Mouse (Mus musculus): ENCODE results near the gene Rab34. TPM values are rescaled to one million over a fixed set of nuclear protein-coding genes. Genes with fewer than 3 reads are reported as not detected.
"Not testable (repeated sequence)": the region's sequence is repeated elsewhere in the genome, so short reads cannot be mapped to it uniquely, and the experiment has no call there.

Rab34 gene
- polyA plus RNA-seq, 1 experiment from 2014 or later: 53.3 TPM

DNA sequence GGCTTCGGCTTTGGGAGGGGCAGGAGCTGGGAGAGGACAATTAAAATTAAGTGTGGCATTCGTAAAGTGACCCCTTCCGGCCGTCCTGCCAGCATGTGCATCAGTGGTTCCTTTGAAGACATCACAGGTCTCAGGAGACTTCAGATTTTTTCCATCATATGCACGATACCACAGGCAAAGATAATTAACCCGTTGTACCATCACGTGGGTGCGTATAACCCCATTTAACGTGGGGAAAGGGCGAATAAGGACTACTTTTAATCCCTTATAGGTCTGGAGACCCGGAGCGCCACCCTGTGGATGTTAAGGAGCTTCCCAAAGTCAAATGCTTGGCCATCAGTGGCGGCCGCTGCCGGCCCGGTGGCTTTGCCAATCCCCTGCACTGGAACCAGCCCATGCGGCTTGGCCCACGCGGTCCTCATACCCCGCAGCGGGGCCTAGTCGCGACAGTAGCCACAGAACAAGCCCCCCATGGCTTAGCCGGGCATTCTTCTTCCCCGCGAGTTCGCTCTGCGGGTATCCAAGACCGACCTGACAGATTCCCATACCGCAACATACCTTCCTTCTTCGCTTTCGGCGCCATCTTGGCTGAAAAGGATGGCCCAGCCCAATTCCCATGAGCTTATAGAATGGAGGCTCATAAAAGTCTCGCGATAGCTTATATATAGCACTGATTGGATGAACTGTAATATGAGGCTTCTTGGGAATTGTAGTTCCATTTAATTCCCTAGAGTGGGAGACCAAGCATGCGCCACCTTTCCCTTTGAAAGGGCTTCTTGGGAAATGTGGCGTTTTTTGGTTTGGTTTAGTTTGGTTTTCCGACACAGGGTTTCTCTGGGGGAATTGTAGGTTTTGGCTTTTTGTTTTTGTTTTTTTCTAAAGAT lies 5.0 kb upstream of the Rab34 start, which contains the start of gene Rpl23a:
Gene Rpl23a (minus strand): TSS at position 624 of the 884 bp plus-strand sequence.
- Histone ChIP-seq H3K4me3 (replicated peaks; ENCODE audit: low read depth, low read length) (peak within 1 kb of the TSS; percentile 90), H3K4me2 (ENCODE audit: low read length) (peak within 1 kb of the TSS; percentile 83), H3K9me3 (ENCODE audit: control insufficient read depth, low read length) (no peaks in the 10 kb centered on the region), H3K27me3 (ENCODE audit: control insufficient read depth, insufficient read depth, low read length) (no peaks in the 10 kb centered on the region), H3K4me1 (ENCODE audit: control insufficient read depth, insufficient read depth, low read length) (peaks cover 20% of the 10 kb centered on the region), H3K9ac (replicated peaks; ENCODE audit: low read length) (peak within 1 kb of the TSS; percentile 90), H3K27ac (replicated peaks; ENCODE audit: low read depth, low read length) (peak within 1 kb of the TSS; percentile 95), H3K36me3 (ENCODE audit: control insufficient read depth, insufficient read depth, low read length) (peaks cover 36% of the 10 kb centered on the region)
- WGBS: under 1% methylated on average over 38 of the region's 38 CpGs
- peak; percentile 90 for ATAC-seq (ENCODE audit: low FRiP score, low TSS enrichment)
- peak; percentile 97 for DNase-seq

DNA sequence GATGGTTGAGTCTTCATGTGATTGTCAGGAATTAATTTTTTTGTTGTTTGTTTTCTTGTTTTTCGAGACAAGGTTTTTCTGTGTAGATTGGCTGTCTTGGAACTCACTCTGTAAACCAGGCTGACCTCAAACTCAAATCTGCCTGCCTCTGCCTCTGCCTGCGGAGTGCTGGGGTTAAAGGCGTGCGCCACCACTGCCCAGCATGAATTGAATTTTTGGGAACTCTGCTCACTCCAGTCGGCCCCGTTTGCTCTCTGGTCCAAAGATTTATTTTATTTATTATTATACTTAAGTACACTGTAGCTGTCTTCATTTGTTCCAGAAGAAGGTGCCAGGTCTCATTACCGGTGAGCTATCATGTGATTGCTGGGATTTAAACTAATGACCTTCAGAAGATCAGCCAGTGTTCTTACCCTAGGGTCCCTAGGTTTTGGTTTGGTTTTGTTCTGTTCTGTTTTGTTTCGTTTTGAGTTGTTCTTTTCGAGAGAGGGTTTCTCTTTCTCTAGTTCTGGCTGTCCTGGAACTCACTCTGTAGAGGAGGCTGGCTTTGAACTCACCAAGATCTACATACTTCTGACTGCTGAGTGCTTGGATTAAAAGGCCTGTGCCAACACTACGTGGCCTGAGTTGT lies 4.2 kb upstream of the Rab34 start:
- Histone ChIP-seq H3K4me1 (ENCODE audit: control insufficient read depth, insufficient read depth, low read length) (peaks cover 15% of the 10 kb centered on the region), H3K27ac (replicated peaks; ENCODE audit: low read depth, low read length) (no peak overlapping the region), H3K4me2 (ENCODE audit: low read length) (peak overlapping the region; percentile 83), H3K9me3 (ENCODE audit: control insufficient read depth, low read length) (no peaks in the 10 kb centered on the region), H3K27me3 (ENCODE audit: control insufficient read depth, insufficient read depth, low read length) (no peaks in the 10 kb centered on the region), H3K36me3 (ENCODE audit: control insufficient read depth, insufficient read depth, low read length) (peaks cover 33% of the 10 kb centered on the region), H3K9ac (replicated peaks; ENCODE audit: low read length) (0 out of 2 replicates have a peak overlapping the region, but pooled peaks have one; percentile 1), H3K4me3 (replicated peaks; ENCODE audit: low read depth, low read length) (peak overlapping the region; percentile 90)
- WGBS: 57% methylated on average over 10 of the region's 10 CpGs
- no peak for DNase-seq
- no peak for ATAC-seq (ENCODE audit: low FRiP score, low TSS enrichment)

- WGBS: 95% methylated on average over 6 of the region's 6 CpGs
These were observed 3.5 kb upstream of the Rab34 start for GRCm38 (mm10) chr11:78184702-78185101.

DNA sequence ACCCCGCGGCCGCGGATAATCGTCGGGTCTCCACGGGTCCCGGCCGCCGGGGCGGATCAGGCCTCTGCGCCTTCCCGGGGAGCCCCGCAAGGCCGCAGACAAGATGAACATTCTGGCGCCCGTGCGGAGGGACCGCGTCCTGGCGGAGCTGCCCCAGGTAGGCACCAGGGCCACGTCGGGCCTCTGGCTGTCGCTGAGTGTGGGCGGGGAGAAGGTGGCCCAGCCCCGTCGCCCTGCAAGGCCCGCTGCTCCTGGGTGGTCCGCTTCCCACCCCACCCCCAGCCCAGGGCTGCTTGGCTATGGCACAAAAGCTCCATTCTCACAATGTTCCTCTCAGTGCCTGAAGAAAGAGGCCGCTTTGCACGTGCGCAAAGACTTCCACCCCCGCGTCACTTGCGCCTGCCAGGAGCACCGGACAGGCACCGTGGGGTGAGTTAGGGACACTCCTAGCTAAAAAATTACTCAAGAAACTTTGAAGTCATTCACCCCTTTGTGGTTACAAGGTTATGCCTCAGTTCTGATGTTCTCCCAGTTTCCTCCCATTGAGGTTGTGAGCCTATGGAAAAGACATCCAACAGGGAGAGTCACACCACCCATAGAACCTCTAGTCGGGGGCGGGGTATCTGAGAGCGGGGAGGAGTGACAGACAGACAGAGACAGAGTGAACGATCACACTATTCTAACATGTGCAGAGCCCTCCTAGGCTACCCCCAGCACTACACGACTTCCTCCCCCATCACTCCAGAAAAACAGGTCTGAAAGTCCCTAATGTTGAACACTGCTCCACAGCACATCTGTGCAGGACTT lies 1.2 kb downstream of the Rab34 start:
- Histone ChIP-seq H3K9ac (replicated peaks; ENCODE audit: low read length) (peak overlapping the region; percentile 88), H3K36me3 (ENCODE audit: control insufficient read depth, insufficient read depth, low read length) (peaks cover 19% of the 10 kb centered on the region), H3K4me3 (replicated peaks; ENCODE audit: low read depth, low read length) (peak overlapping the region; percentile 72), H3K4me2 (ENCODE audit: low read length) (peak overlapping the region; percentile 57), H3K9me3 (ENCODE audit: control insufficient read depth, low read length) (no peaks in the 10 kb centered on the region), H3K27ac (replicated peaks; ENCODE audit: low read depth, low read length) (peak overlapping the region; percentile 90), H3K27me3 (ENCODE audit: control insufficient read depth, insufficient read depth, low read length) (no peaks in the 10 kb centered on the region), H3K4me1 (ENCODE audit: control insufficient read depth, insufficient read depth, low read length) (peaks cover 6% of the 10 kb centered on the region; the same call in 1 of the 2 replicates)
- ATAC-seq (ENCODE audit: low FRiP score, low TSS enrichment) (peak; percentile 82), DNase-seq (peak; percentile 87)
- WGBS: under 1% methylated on average over 42 of the region's 42 CpGs

More at GRCm38 (mm10) chr11:78184702-78185101, 3.5 kb upstream of the Rab34 start:
- H3K4me1 ChIP-seq (ENCODE audit: control insufficient read depth, insufficient read depth, low read length): peaks cover 15% of the 10 kb centered on the region
- H3K9ac ChIP-seq (replicated peaks; ENCODE audit: low read length); DNase-seq; H3K9me3 ChIP-seq (ENCODE audit: control insufficient read depth, low read length); H3K27ac ChIP-seq (replicated peaks; ENCODE audit: low read depth, low read length); H3K4me3 ChIP-seq (replicated peaks; ENCODE audit: low read depth, low read length); ATAC-seq (ENCODE audit: low FRiP score, low TSS enrichment); H3K27me3 ChIP-seq (ENCODE audit: control insufficient read depth, insufficient read depth, low read length); H3K4me2 ChIP-seq (ENCODE audit: low read length): not testable (repeated sequence)
- peaks cover 26% of the 10 kb centered on the region for H3K36me3 ChIP-seq (ENCODE audit: control insufficient read depth, insufficient read depth, low read length)

GRCm38 (mm10) chr11:78190041-78190440 lies 1.8 kb downstream of the Rab34 start:
- 78% methylated on average over 6 of the region's 6 CpGs for WGBS
- no peaks in the 10 kb centered on the region for H3K9me3 ChIP-seq (ENCODE audit: control insufficient read depth, low read length)
- peaks cover 19% of the 10 kb centered on the region for H3K36me3 ChIP-seq (ENCODE audit: control insufficient read depth, insufficient read depth, low read length)
- H3K4me1 ChIP-seq (ENCODE audit: control insufficient read depth, insufficient read depth, low read length): peaks cover 12% of the 10 kb centered on the region; the same call in 1 of the 2 replicates
- DNase-seq: no peak
- no peaks in the 10 kb centered on the region for H3K27me3 ChIP-seq (ENCODE audit: control insufficient read depth, insufficient read depth, low read length)
- no peak overlapping the region for H3K27ac ChIP-seq (replicated peaks; ENCODE audit: low read depth, low read length)
- peak overlapping the region; percentile 57 for H3K4me2 ChIP-seq (ENCODE audit: low read length)
- no peak for ATAC-seq (ENCODE audit: low FRiP score, low TSS enrichment)
- no peak overlapping the region for H3K9ac ChIP-seq (replicated peaks; ENCODE audit: low read length)
- peak overlapping the region; percentile 72 for H3K4me3 ChIP-seq (replicated peaks; ENCODE audit: low read depth, low read length)

DNA sequence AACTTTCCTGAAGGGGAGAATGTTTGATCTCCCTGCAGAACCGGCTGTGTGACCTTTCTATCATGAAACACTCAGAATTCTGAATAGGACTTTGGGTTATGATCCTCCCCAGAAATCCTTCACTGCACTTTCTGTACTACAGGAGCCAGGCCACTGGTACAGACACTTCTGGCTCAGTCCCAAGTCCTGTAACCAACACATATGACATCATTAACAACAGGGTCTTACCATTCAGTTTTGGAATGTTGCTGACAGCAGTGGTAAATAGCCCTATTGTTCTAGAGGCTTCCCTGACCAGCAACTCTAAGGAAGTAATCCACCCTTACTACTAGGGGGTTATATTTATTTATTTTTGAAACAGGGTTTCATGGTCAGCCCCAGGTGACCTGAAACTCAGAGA lies 4.9 kb downstream of the Rab34 start, which contains the start of gene Proca1:
Gene Proca1 (plus strand): TSS at position 280 of the 400 bp plus-strand sequence.
- Histone ChIP-seq H3K9ac (replicated peaks; ENCODE audit: low read length) (no peak within 1 kb of the TSS), H3K27ac (replicated peaks; ENCODE audit: low read depth, low read length) (no peak within 1 kb of the TSS), H3K9me3 (ENCODE audit: control insufficient read depth, low read length) (no peaks in the 10 kb centered on the region), H3K4me3 (replicated peaks; ENCODE audit: low read depth, low read length) (no peak within 1 kb of the TSS), H3K36me3 (ENCODE audit: control insufficient read depth, insufficient read depth, low read length) (peaks cover 19% of the 10 kb centered on the region), H3K4me1 (ENCODE audit: control insufficient read depth, insufficient read depth, low read length) (peaks cover 13% of the 10 kb centered on the region; the same call in 1 of the 2 replicates), H3K4me2 (ENCODE audit: low read length) (peak within 1 kb of the TSS; percentile 49), H3K27me3 (ENCODE audit: control insufficient read depth, insufficient read depth, low read length) (no peaks in the 10 kb centered on the region)
- ATAC-seq (ENCODE audit: low FRiP score, low TSS enrichment) (no peak), DNase-seq (no peak)
- 82% methylated on average over 1 of the region's 1 CpGs for WGBS

DNA sequence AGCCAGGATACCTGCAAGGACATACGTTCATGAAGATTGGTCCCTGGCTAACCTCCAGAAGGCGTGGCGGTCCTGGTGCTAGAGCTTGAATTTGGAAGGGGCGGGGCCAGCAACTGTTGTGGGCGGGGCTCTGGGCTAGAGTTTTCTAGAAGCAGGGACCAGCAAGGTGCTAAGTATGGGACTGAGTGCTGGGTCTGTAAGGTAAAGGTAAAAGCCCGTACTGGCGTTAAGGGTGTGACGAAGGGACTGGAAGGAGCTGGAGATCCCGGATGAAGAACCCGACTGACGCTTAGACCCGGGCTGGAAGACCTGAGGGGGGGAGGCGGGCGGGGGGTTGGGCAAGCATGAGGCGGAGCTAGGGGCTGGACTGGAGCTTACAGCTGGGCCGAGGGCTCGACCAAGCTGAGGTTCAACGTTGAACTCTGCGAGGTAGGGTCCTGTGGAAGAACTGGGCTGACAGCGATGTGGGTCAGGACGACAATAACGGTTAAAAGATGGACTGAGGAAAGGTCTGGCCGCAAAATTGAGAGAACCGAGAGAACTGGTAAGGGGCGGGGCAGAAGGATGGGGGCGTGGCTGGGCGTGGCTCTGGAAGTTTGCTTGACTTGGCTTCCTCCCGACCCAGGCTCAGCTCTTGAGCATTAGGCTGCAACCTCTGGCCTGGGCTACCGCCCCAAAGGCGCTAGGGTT lies 6.3 kb downstream of the Rab34 start:
- 4% methylated on average over 30 of the region's 30 CpGs for WGBS
- H3K4me3 ChIP-seq (replicated peaks; ENCODE audit: low read depth, low read length): peak overlapping the region; percentile 25
- ATAC-seq (ENCODE audit: low FRiP score, low TSS enrichment): no peak
- peak; percentile 50 for DNase-seq
- H3K36me3 ChIP-seq (ENCODE audit: control insufficient read depth, insufficient read depth, low read length): peaks cover 19% of the 10 kb centered on the region
- no peak overlapping the region for H3K27ac ChIP-seq (replicated peaks; ENCODE audit: low read depth, low read length)
- H3K9ac ChIP-seq (replicated peaks; ENCODE audit: low read length): no peak overlapping the region
- peaks cover 10% of the 10 kb centered on the region; the same call in 1 of the 2 replicates for H3K4me1 ChIP-seq (ENCODE audit: control insufficient read depth, insufficient read depth, low read length)
- H3K4me2 ChIP-seq (ENCODE audit: low read length): peak overlapping the region; percentile 49
- no peaks in the 10 kb centered on the region for H3K9me3 ChIP-seq (ENCODE audit: control insufficient read depth, low read length)
- H3K27me3 ChIP-seq (ENCODE audit: control insufficient read depth, insufficient read depth, low read length): no peaks in the 10 kb centered on the region
